Mouse (Mus musculus) lung, adult 2 months (tissue): ENCODE measurements around the gene Tmem170.

Experiments used
- CTCF ChIP-seq: fragments of 200-500 bp; IDR thresholded peaks from 2 replicates; pipeline ENCODE4 v1.5.1; 2011; ENCODE audit warnings: mild to moderate bottlenecking, low read length, control low read depth; ENCODE audit not compliant: insufficient read depth
- POLR2A ChIP-seq: fragments of 200-500 bp; IDR thresholded peaks from 2 replicates; pipeline ENCODE4 v1.6.1; 2011; ENCODE audit warnings: low read depth, mild to moderate bottlenecking, control low read depth, low read length, borderline replicate concordance; ENCODE audit errors: extremely low read depth

DNA sequence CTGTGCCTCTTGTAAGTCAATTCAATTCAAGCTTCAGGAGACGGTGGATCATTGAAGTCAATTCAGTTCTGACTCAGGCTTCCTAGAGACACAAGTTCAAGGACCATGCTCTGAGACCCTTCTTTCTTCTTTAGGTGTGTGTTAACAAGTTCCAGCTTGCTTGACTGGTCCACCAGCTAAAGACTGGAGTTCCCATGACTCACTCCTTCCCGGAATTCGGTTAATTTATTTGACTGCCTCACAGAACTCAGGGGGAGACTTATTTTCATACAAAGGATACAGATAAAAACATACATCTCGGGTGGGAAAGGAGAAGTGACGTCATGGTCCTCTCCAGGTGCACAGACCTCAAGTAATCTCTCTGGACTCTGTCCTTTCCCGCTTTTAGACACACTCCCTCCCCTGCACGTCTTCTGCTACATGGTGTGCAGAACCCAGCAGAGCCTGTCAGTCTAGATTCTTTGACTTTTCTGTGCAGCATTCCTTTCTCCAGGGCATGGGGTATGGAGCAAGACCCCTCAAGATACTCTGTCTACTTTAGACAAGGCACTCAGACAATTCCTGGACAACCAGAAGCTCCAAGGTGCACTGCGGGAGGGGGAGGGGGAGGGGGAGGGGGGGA, 29.1 kb upstream of the Tmem170 start:
- TF ChIP-seq CTCF (no peak), POLR2A (no peak)
